Mouse (Mus musculus) olfactory bulb, adult 2 months (tissue): ENCODE data around the gene E2f8.

Experiments
- CTCF ChIP-seq: fragments of 200-500 bp; IDR thresholded peaks from 2 replicates; pipeline ENCODE4 v1.5.1; 2012; ENCODE audit warnings: low read depth, mild to moderate bottlenecking, low read length, moderate library complexity; ENCODE audit not compliant: insufficient read depth
- POLR2A ChIP-seq: fragments of 200-500 bp; IDR thresholded peaks from 2 replicates; pipeline ENCODE4 v1.6.1; 2012; ENCODE audit warnings: mild to moderate bottlenecking, low read depth, low read length, moderate library complexity; ENCODE audit not compliant: insufficient read depth

- TF ChIP-seq CTCF (no peak), POLR2A (no peak)
These were observed 57.8 kb downstream of the E2f8 start for GRCm38 (mm10) chr7:48823621-48824020.
